Mouse (Mus musculus) cerebellum, adult 11 months (tissue): ENCODE measurements around the gene Mybbp1a.
A peak's percentile ranks its signal among the peaks of the same experiment; 100 is the strongest.

Source experiments
- DNase-seq: peaks from one replicate; pipeline ENCODE4 v3.0.0; 2022

The Mybbp1a gene

DNA sequence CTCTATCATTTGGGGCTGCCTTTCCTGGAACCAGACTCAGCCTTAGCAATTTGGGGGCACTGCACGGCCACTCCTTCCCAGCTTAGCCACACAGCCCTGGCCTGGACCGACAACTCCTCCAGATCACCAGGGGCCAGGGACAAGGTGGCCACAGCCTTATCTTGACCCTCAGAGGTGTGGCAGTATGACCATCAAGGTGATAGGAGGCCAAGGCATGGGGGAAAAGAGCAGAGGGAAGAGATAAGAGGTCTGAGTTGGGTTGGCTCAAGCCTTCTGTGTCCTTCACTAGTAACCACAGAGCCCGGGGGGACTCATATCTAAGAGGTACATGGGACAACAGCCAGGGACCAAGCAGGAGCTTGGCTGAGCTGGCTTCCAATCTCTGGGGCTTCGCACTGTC is 40.8 kb downstream of the Mybbp1a start:
- DNase-seq, result no peak

- DNase-seq, result no peak
Measured at GRCm38 (mm10) chr11:72484549-72484948, 43.4 kb downstream of the Mybbp1a start.

DNA sequence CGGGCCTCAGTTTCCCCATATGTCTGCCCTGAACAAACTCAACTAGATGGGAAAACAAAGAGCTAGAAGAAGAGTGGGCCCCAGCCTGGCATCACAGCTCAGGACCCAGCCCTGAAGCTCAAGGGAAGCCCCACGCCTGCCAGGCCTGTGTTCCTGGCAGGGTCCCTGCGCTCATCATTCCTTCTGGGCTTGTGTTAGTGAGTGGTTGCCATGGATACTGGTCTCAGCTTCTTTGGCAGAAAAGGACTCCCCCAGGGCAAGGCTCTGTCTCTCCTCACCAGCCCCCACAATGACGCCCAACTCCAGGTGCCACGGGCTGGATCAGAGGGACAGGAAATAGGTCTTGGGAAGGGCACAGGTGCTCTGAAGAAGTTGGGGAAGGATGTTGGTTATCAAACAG is 44.0 kb downstream of the Mybbp1a start:
- no peak for DNase-seq

DNA sequence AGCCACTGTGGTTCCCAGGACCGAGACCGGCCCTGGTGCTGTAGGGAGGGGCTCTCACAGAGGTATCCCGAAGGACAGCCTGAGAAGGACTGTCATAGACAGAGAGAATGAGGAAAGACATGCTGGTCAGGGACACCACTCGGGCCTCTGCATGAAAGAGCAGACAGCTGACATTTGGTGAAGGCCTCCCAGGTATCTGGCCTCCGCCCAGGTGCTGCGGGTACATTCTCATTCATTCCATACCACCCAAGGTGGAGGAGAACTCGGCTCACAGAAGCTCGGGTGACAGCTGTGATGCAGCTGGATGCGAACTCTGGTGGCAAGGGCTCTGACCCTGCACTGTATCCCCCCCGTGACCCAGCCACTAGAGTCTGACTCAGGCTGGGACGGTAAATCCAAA is 44.8 kb downstream of the Mybbp1a start:
- no peak for DNase-seq

DNA sequence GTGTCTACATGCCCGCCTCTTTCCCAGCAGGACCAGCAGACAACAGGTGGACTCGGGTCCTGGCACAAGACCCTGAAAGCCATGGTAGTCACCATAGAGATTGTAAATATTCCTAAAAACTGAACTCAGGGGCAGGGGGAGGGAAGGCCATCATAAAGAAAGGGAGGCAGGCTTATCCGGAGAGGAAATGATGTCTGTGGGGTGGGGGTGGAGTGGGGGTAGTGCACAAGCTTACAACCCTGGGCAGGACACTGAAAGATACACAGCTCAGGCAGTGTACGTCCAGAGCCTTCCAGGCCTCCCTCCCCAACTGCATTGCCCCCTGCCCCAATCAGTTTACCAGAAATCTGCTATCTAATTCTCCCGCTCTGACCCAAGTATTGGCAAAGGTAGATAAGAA is 46.0 kb downstream of the Mybbp1a start:
- no peak for DNase-seq

DNA sequence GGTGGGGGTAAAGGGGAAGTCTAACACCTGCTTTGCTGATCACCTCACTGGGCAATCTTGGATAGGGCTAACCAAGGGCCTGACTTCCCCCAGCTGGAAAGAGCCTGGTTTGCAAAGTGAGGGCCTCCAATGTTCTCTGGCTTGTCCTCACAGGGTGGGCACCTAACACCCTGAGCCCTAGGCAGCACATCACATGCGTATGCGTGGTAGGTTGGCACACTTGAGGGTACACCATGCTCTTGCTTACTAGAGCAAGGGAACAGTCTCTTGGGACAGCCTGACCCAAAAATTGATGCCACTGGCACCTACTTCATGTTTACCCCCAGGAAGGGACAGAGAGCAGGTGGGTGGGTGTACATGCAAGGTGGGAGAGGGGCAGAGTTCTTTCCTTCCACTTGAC is 46.6 kb downstream of the Mybbp1a start:
- no peak for DNase-seq

- DNase-seq, result peak; percentile 9
Measured at GRCm38 (mm10) chr11:72488753-72489271, 47.7 kb downstream of the Mybbp1a start.

DNA sequence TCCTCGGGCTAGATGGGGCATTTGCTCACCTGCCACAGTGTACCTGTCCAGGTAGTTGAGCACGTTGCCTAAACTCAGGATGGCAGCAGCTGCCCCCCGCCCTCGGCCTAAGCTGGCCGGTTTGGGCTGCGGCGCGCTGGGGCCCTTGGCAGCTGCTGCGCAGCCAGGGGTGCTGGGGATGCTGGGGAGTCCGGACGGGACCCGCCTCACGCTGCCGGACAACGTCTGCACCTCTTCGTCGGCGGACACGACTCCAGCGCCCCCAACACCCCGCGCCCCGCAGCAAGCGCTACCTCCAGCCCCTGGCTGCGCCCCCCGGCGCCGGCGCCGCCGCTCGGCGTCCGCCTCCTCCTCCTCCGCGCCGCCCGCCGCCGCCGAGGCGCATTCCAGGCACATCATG is 48.2 kb downstream of the Mybbp1a start:
- no peak for DNase-seq

GRCm38 (mm10) chr11:72489881-72490301 is 48.7 kb downstream of the Mybbp1a start, which contains the start of gene Spns2:
Gene Spns2, minus strand, starts transcription at chr11:72489904.
- peak; percentile 59 for DNase-seq

DNA sequence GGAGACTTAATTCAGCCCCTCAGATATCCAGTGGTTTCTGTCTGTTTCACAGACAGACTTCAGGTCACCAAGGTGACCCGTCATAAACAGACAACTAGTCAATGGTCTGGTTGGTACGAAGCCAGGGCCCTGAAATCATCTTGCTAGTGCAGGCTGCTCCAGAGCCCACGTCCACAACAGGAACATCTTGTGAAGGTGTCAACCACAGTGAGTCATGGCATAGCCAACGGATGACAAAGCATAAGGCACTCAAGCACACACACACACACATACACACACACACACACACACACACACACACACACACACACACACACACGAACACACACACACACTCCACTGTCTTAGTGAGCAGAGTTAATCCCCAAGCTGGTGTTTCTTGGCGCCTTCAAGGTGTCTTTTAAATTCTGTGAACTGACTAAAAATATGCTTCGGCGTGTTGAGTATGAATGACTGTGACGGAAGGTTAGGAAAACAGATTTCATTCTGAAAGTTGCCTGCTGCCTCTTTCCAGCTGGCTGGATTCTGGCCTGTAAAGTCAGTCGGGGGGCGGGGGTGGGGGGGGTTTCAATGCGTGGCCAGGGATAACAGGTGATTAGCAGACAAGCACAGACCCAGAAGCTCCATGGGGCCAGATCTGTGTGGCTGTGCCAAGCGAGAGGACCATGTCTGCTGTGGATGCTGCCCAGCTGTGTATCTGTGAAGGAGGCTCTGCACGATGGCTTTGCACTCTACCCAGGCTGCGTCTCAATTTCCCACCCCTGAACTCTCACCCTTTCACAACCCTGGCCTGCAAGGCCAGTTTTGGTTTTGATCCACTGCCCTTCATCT is 50.2 kb downstream of the Mybbp1a start:
- no peak for DNase-seq

GRCm38 (mm10) chr11:72494046-72494988 is 53.2 kb downstream of the Mybbp1a start:
- DNase-seq, result no peak

- DNase-seq, result no peak
Measured at GRCm38 (mm10) chr11:72496066-72496465, 54.9 kb downstream of the Mybbp1a start.

- no peak for DNase-seq
Measured at GRCm38 (mm10) chr11:72496775-72497174, 55.6 kb downstream of the Mybbp1a start.

DNA sequence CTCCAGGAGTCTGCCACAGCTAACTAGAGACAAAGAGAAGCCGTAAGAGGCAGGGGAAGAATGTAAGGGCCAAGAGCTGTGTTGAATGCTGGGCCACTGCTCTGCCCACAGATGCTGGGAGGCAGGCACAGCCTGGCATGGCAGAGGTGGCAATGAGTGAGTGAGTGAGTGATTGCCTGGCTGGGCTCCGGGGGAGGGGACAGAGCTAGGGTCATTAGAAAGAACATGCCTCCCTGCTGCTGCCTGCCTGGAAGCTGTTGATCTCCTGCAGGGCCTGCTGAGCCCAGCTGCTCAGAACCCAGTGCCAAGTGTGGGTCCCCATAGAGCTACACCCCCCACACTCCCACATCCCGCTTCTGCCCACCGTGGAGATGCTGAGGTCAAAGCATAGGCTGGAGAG is 56.2 kb downstream of the Mybbp1a start:
- no peak for DNase-seq

GRCm38 (mm10) chr11:72500139-72500538 is 59.0 kb downstream of the Mybbp1a start:
- DNase-seq, result no peak
